Mouse (Mus musculus) CD4-positive, CD25-positive, alpha-beta regulatory T cell, adult 4 months (primary cell): ENCODE results near the gene Cd247. TPM values are rescaled to one million over a fixed set of nuclear protein-coding genes. Genes with fewer than 3 reads are reported as not detected.

ENCODE experiments used
- ATAC-seq: one replicate; pipeline ENCODE4 v1.8.0; 2017
- polyA plus RNA-seq, 2 experiments: library from polyadenylated mRNA; unstranded; fragments of 100-300 nt; shearing (Covaris generic); gene quantifications; one replicate each; pipeline ENCODE4 v1.2.1; 2017

The Cd247 gene
- polyA plus RNA-seq, 2 experiments from 2014 or later = 443 to 540 TPM

- ATAC-seq = no peak
Observed at GRCm38 (mm10) chr1:165914416-165914801, 125.9 kb downstream of the Cd247 start.

- no peak for ATAC-seq
Observed at GRCm38 (mm10) chr1:165921026-165921425, 132.5 kb downstream of the Cd247 start.

- ATAC-seq = no peak
Observed at GRCm38 (mm10) chr1:165922488-165922887, 134.0 kb downstream of the Cd247 start.

GRCm38 (mm10) chr1:165925207-165925606 is 136.7 kb downstream of the Cd247 start:
- ATAC-seq = no peak

Other genes with a start within 250 kb of the Cd247 start
- gene Mpzl1, start 154.1 kb upstream of the Cd247 start, polyA plus RNA-seq = under 1 TPM; 0.15 to 0.92 TPM
- gene Rcsd1, start 78.9 kb upstream of the Cd247 start, polyA plus RNA-seq = 100 to 1,000 TPM; 114 to 159 TPM
- 10 to 100 TPM; 17.4 to 25.9 TPM for gene Creg1, start 24.9 kb upstream of the Cd247 start, polyA plus RNA-seq
- gene Pou2f1, start 214.0 kb downstream of the Cd247 start, polyA plus RNA-seq = 10 to 100 TPM; 53.6 to 55.3 TPM